Mouse (Mus musculus): ENCODE results near the gene Sesn2.
"Not testable (repeated sequence)": the region's sequence is repeated elsewhere in the genome, so short reads cannot be mapped to it uniquely, and the experiment has no call there.

Gene Sesn2

DNA sequence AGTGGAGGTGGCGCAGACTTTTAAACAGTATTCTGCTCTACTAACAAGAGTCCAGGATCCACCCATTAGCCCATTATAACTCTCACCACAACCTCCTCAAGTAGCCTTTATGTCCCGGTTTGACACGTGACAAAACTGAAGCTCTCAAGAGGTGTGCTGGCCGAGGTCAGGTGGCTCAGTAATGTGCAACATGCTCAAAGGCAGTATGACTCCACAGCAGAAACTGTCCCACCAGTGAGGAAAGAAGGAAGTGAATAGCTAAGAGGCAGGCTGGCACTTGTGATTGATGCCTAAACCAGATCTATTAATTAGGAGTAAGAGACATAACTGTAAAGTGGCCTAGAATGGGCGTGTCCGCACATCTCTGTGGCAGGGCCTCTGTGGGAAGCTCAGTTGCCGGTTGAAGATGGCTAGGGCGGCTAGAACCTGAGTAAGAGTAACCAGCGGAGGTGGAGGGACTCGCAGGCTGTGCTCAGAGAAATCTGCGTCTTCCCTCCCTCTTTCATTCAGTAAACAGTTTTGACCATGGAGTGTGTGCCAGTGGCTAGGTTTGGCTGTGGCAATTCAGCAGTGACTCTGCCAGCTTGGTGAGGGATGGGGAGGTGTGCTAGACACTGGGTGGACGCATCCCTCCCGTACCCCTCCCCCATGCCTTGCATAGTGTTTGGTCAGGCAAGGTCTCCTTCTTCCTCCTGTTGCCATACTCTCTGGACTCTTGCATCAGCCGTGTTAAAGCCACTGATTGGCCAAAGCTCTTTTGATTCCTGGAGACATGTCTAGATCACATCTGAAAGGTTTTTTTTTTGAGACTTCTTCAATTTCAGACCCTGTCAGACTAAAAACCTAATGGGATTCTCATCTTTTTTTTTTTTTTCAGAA lies 3.3 kb upstream of the Sesn2 start:
- peak in 1 of 2 experiments; percentile 42 for DNase-seq

DNA sequence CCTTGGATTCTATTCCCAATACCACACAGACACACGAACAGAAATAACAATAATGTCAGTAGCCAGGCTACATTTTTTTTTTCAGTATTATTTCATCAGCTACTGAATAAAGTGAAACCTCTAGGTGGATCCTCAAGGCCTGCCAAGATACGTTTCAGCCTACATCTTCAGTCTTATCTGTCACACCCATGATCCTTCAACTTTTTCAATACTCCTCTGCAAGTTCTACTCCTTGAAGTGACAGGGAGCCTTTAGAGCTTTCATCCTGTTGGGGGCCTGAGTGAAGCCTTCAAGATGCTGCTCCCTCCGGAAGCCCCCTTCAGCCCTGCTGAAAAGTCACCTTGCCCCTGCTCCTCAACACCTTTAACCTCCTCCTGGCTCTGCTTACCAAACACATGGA lies 1.8 kb upstream of the Sesn2 start:
- DNase-seq: no peak

DNA sequence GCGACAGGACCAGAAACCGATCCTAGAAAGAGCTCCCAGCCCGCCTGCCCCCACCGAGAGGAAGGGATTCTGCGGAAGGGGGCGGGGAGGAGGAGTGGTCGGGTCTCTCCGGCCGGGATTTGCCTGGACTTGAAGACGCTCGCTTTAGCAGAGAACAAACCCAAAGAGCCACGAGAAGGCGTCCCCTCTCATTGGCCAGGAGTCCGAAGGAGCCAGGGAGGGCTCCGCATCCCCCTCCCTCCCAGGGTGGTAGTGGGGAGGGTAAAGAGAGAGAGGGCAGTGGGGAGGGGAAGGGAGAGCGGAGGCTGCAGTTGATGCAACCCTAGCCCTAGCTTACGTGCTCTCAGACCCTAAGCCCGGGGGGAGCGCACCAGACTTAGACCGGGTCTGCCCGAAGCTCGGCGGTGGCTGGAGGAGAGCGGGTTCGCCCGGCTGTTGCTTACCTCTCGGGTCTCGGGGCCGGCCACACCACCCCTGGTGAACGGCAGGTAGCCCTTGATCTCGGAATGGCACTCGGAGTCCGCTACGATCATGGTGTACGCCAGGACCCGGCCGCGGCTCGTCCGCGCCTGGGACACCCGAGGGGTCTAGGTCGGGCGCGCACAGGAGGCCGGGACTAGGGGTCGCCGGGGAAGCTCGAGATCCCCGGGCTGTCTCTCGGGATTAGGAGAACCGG lies 542 bp downstream of the Sesn2 start:
- DNase-seq: peak; percentile 90 to 94

- no peak for DNase-seq
Measured at GRCm38 (mm10) chr4:132507210-132507609, 3.1 kb downstream of the Sesn2 start.

DNA sequence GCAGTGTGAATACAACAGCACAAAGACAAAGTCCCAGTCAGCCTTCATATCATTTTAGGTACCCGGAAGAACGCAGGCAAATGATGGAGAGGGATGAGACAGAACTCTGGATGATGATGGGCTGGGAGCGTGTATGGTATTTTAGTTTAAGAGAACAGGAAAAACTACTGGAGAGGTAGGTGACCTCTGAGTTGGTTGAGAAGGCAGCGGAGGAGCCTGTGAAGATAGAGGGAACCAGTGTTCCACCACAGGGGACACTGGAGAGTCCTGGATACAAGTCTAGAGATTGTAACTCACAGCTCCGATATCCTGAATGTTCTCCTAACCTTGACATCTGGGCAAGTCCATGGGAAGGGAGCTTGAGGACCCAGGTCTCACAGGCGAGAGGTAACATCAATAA lies 4.1 kb downstream of the Sesn2 start:
- no peak for DNase-seq

- DNase-seq: no peak
Measured at GRCm38 (mm10) chr4:132505800-132506199, 4.5 kb downstream of the Sesn2 start.

- DNase-seq: no peak
Measured at GRCm38 (mm10) chr4:132505034-132505738, 5.1 kb downstream of the Sesn2 start.

- no peak for DNase-seq
Measured at GRCm38 (mm10) chr4:132503344-132503743, 7.0 kb downstream of the Sesn2 start.

DNA sequence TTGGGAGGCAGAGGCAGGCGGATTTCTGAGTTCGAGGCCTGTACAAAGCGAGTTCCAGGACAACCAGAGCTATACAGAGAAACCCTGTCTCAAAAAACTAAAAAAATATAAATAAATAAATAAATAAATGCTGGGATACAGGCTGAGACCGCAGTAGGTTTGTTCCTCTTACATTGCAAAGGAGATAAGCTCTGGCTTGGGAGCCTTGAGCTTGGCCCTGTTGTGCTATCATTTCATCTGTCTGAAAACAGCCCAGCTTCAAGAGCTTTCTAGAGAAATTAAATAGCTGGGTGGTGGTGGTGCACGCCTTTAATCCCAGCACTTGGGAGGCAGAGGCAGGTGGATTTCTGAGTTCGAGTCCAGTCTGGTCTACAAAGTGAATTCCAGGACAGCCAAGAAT lies 8.7 kb downstream of the Sesn2 start:
- no peak for DNase-seq

DNA sequence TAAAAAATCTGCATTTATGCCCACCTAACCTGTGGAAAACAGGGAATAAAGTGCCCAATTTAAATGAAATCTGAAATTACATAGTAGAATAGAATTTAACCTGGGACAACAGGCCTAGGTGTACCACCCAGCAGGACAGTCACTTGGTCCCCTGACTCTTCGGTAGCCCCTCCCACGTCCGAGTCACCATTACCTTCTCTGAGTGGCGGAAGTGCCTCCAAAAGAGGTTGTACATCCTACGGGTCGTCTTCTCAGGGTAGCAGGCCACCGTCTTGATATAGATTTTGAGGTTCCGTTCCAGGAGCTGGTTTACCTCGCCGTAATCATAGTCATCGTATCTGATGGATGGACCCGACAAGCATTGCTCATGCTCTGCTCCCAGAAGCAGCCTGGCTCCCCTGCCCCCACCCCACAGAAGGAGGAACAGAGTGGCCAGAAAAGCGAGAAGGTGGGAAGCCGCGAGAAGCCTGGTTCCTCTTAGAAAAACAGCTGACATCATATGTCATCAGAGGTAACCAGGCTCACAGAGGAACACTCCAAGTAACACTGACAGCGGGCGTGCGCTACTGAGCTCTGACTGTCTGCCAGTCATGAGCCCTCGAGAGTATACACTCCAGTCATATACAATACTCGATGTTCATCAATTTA lies 15.9 kb downstream of the Sesn2 start:
- peak in 1 of 2 experiments; percentile 15 for DNase-seq

GRCm38 (mm10) chr4:132492178-132493060 lies 17.9 kb downstream of the Sesn2 start:
- DNase-seq: peak; percentile 64 to 77

GRCm38 (mm10) chr4:132491748-132492147 lies 18.6 kb downstream of the Sesn2 start:
- peak; percentile 60 to 65 for DNase-seq

DNA sequence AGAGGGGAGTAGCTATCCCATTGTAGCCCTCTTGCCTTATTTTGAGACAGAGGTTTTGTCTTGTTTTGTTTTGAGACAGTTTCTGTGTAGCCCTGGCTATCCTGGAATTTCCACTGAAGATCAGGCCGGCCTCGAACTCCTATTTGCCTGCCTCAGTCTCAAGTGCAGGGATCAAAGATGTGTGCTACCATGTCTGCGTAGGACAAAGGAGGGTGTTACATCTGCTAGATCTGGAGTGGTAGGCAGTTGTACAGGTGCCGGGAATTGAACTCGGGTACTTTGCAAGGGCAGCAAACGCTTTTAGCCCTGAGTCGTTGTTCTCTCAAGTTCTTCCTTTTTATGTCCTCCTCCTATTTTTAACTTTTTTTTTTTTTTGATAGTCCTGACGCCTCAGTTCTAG lies 19.2 kb downstream of the Sesn2 start:
- DNase-seq: no peak

- DNase-seq: no peak
Measured at GRCm38 (mm10) chr4:132490273-132491010, 19.9 kb downstream of the Sesn2 start.

DNA sequence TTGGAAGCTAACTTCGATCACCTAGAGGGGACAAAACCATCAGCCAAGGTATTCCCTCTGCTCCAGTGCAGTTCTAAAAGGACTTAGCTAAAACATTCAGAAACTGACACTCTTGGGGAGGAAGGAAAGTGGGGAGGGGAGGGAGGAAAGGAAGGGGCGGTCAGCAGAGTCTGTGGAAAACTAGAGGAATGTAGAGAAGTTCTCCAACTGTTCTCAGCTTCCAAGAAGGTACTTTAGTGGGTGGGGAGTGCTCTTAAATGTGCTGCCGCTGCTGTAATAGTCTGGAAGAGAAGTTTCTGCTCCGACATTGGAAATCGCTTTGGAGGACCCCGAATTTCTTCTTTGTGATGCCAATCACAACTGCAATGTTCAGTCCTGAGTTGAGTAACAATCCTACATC lies 21.3 kb downstream of the Sesn2 start:
- DNase-seq: no peak

- no peak for DNase-seq
Measured at GRCm38 (mm10) chr4:132488521-132488920, 21.8 kb downstream of the Sesn2 start.

GRCm38 (mm10) chr4:132484820-132485219 lies 25.5 kb downstream of the Sesn2 start:
- peak in 1 of 2 experiments; percentile 31 for DNase-seq

GRCm38 (mm10) chr4:132484231-132484630 lies 26.1 kb downstream of the Sesn2 start:
- DNase-seq: no peak

DNA sequence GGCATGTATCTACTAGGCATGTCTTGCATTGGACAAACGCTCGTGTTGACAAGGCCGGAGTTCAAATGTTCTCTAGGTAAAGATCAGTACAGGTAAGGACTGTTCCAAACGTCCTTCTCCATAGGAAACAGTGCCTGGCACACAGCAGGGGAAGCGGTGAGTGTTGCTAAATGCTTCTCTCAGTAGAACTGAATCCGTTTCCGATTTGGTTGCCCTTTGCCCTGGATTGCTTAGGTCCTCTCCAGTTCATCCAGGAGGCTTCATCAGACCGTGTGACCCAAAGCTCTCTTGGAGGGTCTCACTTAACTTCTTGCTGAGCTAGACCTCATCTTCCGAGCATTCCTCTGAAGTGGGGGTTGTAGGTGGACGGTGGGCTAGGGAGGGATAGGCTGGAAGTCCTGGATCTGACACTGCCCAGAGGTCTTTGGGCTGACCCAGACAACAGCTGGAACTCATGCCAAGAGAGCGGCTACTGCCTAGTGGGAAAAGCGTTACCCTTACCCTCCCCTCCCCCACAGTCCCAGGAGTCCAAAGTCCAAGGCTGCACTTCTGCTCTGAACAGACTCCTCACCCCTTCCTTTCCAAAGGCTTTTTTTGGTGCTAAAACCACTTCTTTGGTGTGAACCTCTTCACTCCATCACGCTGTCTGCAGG lies 27.2 kb downstream of the Sesn2 start:
- peak; percentile 71 to 83 for DNase-seq

GRCm38 (mm10) chr4:132482104-132482503 lies 28.2 kb downstream of the Sesn2 start:
- DNase-seq: not testable (repeated sequence)

DNA sequence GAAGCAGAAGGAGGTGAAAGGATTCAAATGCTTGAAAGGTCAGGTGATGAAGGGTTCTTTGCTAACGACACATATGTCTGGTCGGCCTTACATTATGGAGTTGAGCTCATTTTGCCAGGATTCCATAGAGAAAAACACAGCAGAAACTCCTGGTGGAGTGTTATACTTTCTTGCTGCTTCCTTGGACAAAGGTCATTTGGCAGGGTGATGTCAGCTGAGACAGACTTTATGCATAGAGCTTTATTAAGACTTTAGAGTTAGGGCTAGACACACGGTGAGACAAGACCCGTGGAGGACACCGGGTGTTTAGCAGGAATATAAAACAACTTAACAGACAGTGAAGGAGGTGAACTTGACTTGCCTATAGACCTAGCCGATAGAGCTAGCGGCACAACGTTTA lies 32.5 kb downstream of the Sesn2 start:
- no peak for DNase-seq

All from kidney, postnatal 4 days (tissue).